Mouse (Mus musculus) lung, postnatal 4 days (tissue): ENCODE measurements at regions not wholly inside any gene's neighbourhood (a gene's known extent, or its start where the extent isn't known, plus 50 kb on each side); places are given as distances from the start of the nearest gene placed in this dataset.
"Not testable (repeated sequence)": the region's sequence is repeated elsewhere in the genome, so short reads cannot be mapped to it uniquely, and the experiment has no call there.

Experiments
- DNase-seq, 2 experiments: peaks; one replicate each; pipeline ENCODE4 v3.0.0; 2021

GRCm38 (mm10) chr8:26622311-26623052 is 354.6 kb upstream of the Zfp703 start:
- no peak for DNase-seq

DNA sequence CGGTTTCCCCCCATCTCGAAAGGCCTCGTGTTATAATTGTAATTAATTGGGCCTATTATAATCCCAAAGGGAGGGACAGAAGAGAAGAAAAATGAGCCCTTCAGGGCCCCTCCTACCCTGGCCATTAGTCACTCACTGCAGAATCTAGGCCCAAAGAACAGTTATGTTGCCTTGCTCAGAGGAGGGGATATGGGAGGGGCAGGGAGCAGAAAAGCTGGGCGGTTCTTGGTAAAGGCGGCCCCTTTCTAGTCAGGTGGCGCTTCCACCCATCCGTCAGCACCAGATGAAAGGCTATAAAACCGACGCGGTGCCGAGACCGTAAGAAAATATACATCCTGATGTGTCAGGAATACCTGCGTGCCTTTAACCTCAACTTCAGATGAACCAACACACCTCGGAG is 350.9 kb upstream of the Zfp703 start:
- DNase-seq: no peak

GRCm38 (mm10) chr8:26626651-26627077 is 350.5 kb upstream of the Zfp703 start:
- DNase-seq: peak; percentile 7 to 37

DNA sequence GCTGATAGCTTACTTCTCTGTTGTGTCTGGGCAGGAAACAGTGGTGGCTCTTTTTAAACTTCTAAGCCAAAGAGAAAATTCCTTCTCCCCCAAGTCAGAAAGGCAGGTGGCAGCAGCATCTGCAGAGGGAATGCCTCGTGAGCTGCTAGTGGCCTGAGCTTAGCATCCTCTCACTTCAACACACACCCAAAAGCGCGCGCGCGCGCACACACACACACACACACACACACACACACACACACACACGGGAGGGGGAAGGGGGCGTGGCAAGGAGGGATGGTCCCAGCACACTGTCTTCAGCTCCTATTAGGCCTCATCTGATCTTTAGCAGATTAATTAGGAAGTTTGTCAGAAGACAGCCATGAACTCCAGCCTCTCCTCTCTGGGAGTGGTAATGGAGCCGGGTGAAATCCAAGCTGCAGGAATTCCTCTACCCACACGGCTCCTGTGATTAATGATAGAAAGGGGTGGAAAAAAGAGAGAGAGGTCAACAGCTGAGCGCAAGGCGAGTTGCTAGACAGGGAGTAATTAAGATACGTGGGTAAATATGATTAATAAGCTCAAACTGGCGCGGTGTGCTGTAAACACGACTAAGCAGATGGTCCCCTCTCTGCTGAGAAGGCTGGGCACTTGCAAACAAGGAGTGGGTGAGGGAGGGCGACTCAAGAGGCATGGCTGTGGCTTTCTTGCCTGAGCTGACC is 349.8 kb upstream of the Zfp703 start:
- DNase-seq: no peak

DNA sequence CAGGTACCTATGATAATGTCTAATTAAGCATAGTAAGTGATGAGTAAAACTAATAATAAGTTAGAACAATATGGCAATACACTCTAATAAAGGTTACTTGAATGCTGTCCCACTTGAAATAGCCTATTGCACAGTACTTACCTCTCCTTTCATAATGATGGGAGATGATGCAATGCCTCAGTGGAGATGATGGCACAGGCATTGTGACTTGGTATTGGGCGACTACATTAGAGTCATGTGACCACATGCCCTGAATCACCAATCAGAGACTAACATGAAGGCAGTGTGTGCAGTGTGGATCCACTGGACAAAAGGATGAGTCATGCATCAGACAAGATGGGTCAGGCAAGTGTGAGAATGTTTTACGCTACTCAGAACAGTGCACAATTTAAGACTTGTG is 346.6 kb upstream of the Zfp703 start:
- no peak for DNase-seq

DNA sequence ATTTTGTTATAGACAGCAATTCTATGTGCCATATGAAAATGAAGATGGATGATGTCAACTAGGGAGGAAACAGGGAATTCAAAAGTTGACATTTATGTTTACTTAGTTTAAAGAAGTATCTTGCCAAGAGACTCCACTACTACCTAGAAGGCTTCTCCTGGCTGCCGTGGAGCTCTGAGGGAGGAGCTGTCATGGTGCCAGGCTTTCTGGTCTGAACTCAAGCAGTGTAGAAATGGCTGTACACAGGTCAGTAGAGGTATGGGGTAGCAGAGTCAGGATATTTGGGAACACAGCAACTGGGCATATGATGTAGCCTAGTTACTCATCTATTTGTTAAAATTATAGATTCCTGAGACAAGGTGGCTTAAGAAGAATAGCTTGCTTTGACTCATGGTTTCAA is 341.4 kb upstream of the Zfp703 start:
- no peak for DNase-seq

DNA sequence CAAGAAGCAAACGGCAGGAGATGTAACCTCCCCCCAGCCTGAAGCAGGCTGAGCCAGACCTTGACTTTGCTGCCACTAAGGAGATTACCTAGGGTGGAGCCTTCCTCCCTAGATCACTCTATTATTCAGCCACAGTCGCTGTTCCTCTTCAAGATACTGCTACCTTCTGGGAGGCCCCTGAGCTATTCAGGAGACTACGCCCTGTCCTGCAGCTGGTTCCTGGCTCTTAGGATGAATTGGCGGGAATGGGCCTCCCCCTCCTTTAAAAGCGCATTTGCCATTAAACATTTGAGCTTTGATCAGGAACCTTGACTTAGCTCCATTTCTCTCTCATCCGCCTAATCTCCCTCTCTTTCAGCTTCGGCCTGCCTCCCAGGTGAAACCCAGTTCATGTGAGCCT is 331.8 kb upstream of the Zfp703 start:
- DNase-seq: not testable (repeated sequence)

DNA sequence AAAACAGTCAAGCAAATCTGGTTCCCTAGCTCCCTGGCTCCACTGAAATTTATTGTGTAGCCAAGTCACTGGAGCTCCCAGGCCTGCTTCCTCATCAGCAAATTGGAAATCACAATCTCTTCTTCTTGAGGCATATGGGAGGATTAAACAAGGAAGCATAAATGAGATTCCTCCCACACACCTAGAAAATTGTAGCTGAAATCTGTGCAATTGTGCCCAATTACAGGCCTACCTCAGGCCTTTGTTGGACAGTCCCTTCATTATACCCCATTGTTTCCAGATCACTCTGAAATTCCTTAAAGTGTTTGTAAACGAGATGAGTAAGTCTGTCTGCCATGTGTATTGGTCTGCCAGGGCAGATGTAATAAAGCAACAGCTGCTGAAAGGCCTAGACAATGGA is 326.8 kb upstream of the Zfp703 start:
- DNase-seq: no peak

DNA sequence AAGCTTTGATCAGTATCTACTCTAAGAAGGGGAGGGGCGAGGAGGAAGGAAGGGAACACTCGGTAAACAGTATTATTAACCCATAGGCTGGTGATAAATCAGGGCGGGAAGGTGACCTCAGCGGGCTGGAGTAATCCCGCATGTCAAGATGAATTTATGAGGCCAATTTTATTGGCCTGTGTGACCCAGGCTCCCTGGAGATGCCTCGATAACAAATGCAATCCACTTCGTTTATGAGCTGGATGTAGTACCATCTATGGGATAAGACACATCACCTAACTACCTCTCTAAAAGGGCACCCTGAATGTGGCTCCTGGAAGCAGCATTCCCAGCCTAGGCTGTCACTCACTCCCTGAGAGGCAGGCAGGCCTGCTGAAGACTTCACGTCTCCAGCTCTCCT is 321.2 kb upstream of the Zfp703 start:
- no peak for DNase-seq

GRCm38 (mm10) chr8:26656310-26657075 is 320.6 kb upstream of the Zfp703 start:
- DNase-seq: no peak

GRCm38 (mm10) chr8:26659381-26659780 is 317.7 kb upstream of the Zfp703 start:
- DNase-seq: no peak

DNA sequence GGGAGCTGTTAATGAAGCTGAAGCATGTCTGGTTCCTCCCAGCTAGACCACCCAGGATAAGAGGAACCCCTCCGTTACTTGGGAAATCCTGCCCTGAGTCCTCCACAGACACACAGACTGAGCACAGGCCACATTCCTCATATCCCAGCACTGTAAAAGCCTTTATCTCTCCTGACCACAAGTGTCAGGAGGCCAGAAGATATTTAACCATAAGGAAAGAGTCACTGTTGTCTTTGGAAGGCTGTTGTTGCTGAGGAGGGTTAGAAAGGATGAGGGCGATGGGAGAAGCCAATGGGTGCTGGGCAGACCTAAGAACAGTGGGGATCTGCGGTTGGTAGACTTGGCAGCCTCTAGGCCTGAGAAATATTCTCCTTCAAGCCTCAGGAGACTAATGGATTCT is 307.6 kb upstream of the Zfp703 start:
- DNase-seq: no peak

- DNase-seq: no peak
These were observed 304.4 kb upstream of the Zfp703 start for GRCm38 (mm10) chr8:26672486-26673395.

DNA sequence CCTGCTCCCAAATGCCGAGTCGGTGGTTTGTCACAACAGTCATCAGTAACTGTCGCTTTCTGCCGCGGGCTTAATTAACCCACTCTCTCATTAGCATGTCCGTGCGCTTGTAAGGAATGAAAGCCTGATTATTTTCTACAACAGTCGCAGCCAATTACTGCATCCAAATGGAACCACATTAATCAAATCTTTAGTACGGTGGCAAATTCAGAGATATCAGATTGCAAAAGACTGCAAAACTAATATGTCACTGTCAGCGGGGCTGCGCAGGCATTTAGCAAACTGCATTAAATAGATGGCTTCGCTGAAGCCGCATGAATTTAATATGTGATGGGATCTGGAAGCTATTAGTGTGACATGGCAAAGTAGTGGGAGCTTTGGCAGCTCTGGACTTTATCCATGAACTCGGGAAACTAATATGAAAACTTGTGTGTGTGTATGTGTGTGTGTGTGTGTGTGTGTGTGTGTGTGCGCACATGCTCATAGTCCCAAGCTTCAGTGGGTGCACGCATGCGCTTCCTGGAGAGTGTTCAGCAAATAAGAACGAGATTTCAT is 299.5 kb upstream of the Zfp703 start:
- no peak for DNase-seq

- peak in 1 of 2 experiments; percentile 22 for DNase-seq
These were observed 296.2 kb upstream of the Zfp703 start for GRCm38 (mm10) chr8:26680891-26681381.

DNA sequence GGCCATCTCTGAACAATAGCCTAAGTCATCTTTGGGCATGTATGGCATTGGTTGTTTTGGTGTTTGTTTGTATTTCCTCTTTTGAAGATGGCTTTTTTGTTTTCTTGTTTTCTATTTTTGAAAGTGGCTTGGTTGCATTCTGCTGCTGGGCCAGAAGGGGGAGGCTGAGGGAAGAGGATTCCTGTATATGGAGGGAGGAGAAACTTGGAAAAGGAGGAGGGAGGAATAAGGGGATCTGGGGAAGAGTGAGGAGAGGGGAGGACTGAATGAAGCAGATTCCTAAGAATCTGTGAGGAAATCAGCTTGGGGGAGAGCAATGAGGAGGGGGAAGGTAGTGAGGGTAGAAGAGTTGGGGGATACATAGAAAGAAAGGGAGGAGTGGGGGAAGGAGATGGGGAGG is 290.0 kb upstream of the Zfp703 start:
- peak in 1 of 2 experiments; percentile 58 for DNase-seq

DNA sequence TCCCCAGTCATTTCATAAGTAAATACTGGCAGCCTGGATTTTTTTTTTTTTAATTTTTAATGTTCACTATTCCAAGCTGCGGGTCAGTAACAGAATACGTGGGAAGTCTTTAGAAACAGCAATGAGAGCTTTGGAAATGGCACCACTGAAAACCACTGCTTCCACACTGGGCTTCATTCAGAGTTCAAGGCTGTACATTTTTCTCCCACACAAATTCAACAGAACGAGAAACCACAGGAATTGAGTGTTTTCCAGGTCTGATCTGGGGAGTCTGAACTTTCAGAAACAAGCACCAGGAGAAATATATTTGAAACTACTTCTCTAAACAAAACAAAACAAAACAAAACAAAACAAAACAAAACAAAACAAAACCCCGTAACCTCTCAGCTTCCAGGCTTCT is 289.1 kb upstream of the Zfp703 start:
- DNase-seq: no peak

GRCm38 (mm10) chr8:26688745-26689478 is 288.2 kb upstream of the Zfp703 start:
- DNase-seq: no peak

- no peak for DNase-seq
These were observed 287.5 kb upstream of the Zfp703 start for GRCm38 (mm10) chr8:26689479-26690177.

GRCm38 (mm10) chr8:26690178-26690735 is 286.9 kb upstream of the Zfp703 start:
- no peak for DNase-seq
